Mouse (Mus musculus) myocyte (in vitro differentiated cells): ENCODE measurements around the gene Slc1a1. TPM values are rescaled to one million over a fixed set of nuclear protein-coding genes. Genes with fewer than 3 reads are reported as not detected.

Source experiments
- H3K27me3 ChIP-seq: one replicate; pipeline ENCODE4 v1.6.1; 2011; ENCODE audit not compliant: control insufficient read depth, insufficient read depth, insufficient read length
- H3K36me3 ChIP-seq: one replicate; pipeline ENCODE4 v1.6.1; 2011; ENCODE audit not compliant: control insufficient read depth, insufficient read depth
- H3K4me2 ChIP-seq: one replicate; pipeline ENCODE4 v1.6.1; 2011; ENCODE audit warnings: low read depth, control low read depth
- H3K4me3 ChIP-seq: one replicate; pipeline ENCODE4 v1.5.1; 2011; ENCODE audit warnings: mild to moderate bottlenecking, control low read depth, moderate library complexity
- H3K79me2 ChIP-seq: one replicate; pipeline ENCODE4 v1.6.1; 2011; ENCODE audit not compliant: control insufficient read depth, insufficient read depth
- H3ac ChIP-seq: one replicate; pipeline ENCODE4 v1.6.1; 2011; ENCODE audit not compliant: control insufficient read depth, insufficient read length
- CEBPB ChIP-seq: IDR thresholded peaks from 2 replicates; pipeline ENCODE4 v1.6.1; 2011; ENCODE audit warnings: mild to moderate bottlenecking, moderate library complexity; ENCODE audit not compliant: poor library complexity, insufficient read depth, severe bottlenecking
- E2F4 ChIP-seq: IDR thresholded peaks from one replicate; pipeline ENCODE4 v1.6.1; 2011; ENCODE audit warnings: mild to moderate bottlenecking, control low read depth, moderate library complexity; ENCODE audit not compliant: insufficient read depth
- MAX ChIP-seq: IDR thresholded peaks from one replicate; pipeline ENCODE4 v1.6.1; 2011; ENCODE audit warnings: low read depth, mild to moderate bottlenecking, control low read depth
- MYOD1 ChIP-seq, 3 experiments: IDR thresholded peaks; one replicate each; pipeline ENCODE4 v1.6.1; 2011; ENCODE audit warnings: control low read depth in 2 of 3, low read depth in 2 of 3, mild to moderate bottlenecking in 2 of 3, moderate library complexity in 1 of 3; ENCODE audit not compliant: insufficient read length in 2 of 3, control insufficient read depth in 1 of 3
- MYOG ChIP-seq, 3 experiments: IDR thresholded peaks; one replicate each; pipeline ENCODE4 v1.6.1; 2011; ENCODE audit warnings: control low read depth in 2 of 3, low read depth in 2 of 3, mild to moderate bottlenecking in 2 of 3; ENCODE audit not compliant: insufficient read length in 2 of 3, control insufficient read depth in 1 of 3, insufficient read depth in 1 of 3
- POLR2A ChIP-seq: IDR thresholded peaks from one replicate; pipeline ENCODE4 v1.6.1; 2011; ENCODE audit warnings: low read depth, mild to moderate bottlenecking, control low read depth, moderate library complexity; ENCODE audit not compliant: insufficient read length
- POLR2AphosphoS2 ChIP-seq: IDR thresholded peaks from one replicate; pipeline ENCODE4 v1.6.1; 2011; ENCODE audit warnings: low read depth, control low read depth; ENCODE audit not compliant: insufficient read length
- REST ChIP-seq: IDR thresholded peaks from one replicate; pipeline ENCODE4 v1.6.1; 2011; ENCODE audit warnings: mild to moderate bottlenecking, control low read depth, moderate library complexity; ENCODE audit not compliant: insufficient read depth, insufficient read length
- SRF ChIP-seq: IDR thresholded peaks from one replicate; pipeline ENCODE4 v1.6.1; 2011; ENCODE audit warnings: low read depth; ENCODE audit not compliant: control insufficient read depth, insufficient read length
- TCF12 ChIP-seq: IDR thresholded peaks from one replicate; pipeline ENCODE4 v1.6.1; 2011; ENCODE audit warnings: mild to moderate bottlenecking, control low read depth; ENCODE audit not compliant: poor library complexity, insufficient read depth, severe bottlenecking
- TCF3 ChIP-seq: IDR thresholded peaks from one replicate; pipeline ENCODE4 v1.6.1; 2011; ENCODE audit warnings: low read depth, control low read depth; ENCODE audit not compliant: insufficient read length
- USF1 ChIP-seq: IDR thresholded peaks from one replicate; pipeline ENCODE4 v1.6.1; 2011; ENCODE audit warnings: low read depth, mild to moderate bottlenecking, control low read depth, moderate library complexity
- polyA plus RNA-seq: library from polyadenylated mRNA; unstranded; fragments of >200 nt; fragmentation: generic; extraction: Trizol; gene quantifications from one replicate; pipeline ENCODE4 v1.2.1, GENCODE M21; 2012; ENCODE audit warnings: missing spikeins

Gene Slc1a1
- polyA plus RNA-seq, 1 experiment: not detected

DNA sequence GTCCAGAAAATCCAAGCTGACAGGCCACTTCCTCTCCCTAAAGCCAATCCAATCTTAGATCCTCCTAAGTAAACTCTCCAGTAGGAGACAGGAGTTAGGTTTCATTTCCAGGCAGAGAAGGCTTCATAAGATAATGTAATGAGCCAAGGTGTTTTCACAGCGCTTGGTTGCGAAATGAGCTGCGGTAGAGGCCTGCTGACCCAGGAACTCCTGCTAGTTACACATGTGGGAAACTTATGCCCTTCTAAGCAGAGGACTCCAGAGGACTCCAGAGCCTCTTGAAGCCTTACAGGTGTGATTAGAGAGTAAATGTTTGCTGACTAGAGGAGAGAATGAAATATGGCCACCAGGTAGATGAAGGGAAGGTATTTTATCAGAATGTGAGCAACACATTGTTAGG is 15.7 kb downstream of the Slc1a1 start:
- H3K36me3 ChIP-seq: no peaks in the 10 kb centered on the region
- peaks cover 5% of the 10 kb centered on the region for H3K27me3 ChIP-seq
- H3K4me2 ChIP-seq: no peak overlapping the region
- no peak overlapping the region for H3ac ChIP-seq
- TF ChIP-seq E2F4 (no peak), MYOD1 (IDR thresholded peaks at IDR 0.05; ENCODE audit: control insufficient read depth in 1 of 3, insufficient read length in 2 of 3, low read depth in 2 of 3) (no peak), USF1 (no peak), CEBPB (no peak), TCF12 (no peak)
- no peak overlapping the region for H3K4me3 ChIP-seq
- no peaks in the 10 kb centered on the region for H3K79me2 ChIP-seq

DNA sequence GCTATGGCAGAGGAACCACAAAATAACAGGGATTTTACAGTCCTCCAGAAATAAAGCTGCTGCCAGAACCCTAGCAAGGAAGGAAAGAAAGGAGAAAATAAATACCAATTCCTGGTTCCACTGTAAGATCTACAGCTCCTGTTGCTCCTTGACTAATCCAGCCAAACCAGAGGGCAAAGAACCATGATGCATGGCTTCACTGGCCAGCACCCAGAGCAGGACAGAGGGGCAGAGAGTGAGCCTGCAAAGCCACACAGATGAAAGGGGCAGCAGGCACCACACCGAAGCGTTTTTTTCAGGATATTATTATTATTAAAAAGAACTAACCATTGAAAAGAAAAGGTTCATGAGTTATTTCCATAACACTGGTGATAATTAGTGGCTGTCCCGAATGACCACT is 17.2 kb downstream of the Slc1a1 start:
- TF ChIP-seq TCF12 (no peak), MYOG (IDR thresholded peaks at IDR 0.05; ENCODE audit: control insufficient read depth in 1 of 3, insufficient read depth in 1 of 3, insufficient read length in 2 of 3, low read depth in 2 of 3) (no peak), POLR2A (no peak)
- H3K4me2 ChIP-seq: no peak overlapping the region

GRCm38 (mm10) chr19:28854831-28855230 is 20.0 kb downstream of the Slc1a1 start:
- no peak overlapping the region for H3K4me3 ChIP-seq
- H3K36me3 ChIP-seq: no peaks in the 10 kb centered on the region
- H3K27me3 ChIP-seq: peaks cover 11% of the 10 kb centered on the region
- TF ChIP-seq MYOD1 (IDR thresholded peaks at IDR 0.05; ENCODE audit: control insufficient read depth in 1 of 3, insufficient read length in 2 of 3, low read depth in 2 of 3) (no peak), TCF3 (no peak), REST (no peak), MAX (no peak), TCF12 (no peak), POLR2A (no peak), MYOG (IDR thresholded peaks at IDR 0.05; ENCODE audit: control insufficient read depth in 1 of 3, insufficient read depth in 1 of 3, insufficient read length in 2 of 3, low read depth in 2 of 3) (no peak), POLR2AphosphoS2 (no peak), USF1 (no peak), SRF (no peak), CEBPB (no peak), E2F4 (no peak)
- H3K4me2 ChIP-seq: no peak overlapping the region
- no peaks in the 10 kb centered on the region for H3K79me2 ChIP-seq
- H3ac ChIP-seq: no peak overlapping the region

More for the DNA sequence above, 17.2 kb downstream of the Slc1a1 start:
- no peak overlapping the region for H3ac ChIP-seq
- no peak overlapping the region for H3K4me3 ChIP-seq
- peaks cover 5% of the 10 kb centered on the region for H3K27me3 ChIP-seq
- no peaks in the 10 kb centered on the region for H3K79me2 ChIP-seq
- no peaks in the 10 kb centered on the region for H3K36me3 ChIP-seq

GRCm38 (mm10) chr19:28860246-28860645 is 25.4 kb downstream of the Slc1a1 start:
- H3K4me2 ChIP-seq: no peak overlapping the region
- H3K27me3 ChIP-seq: peaks cover 7% of the 10 kb centered on the region
- H3ac ChIP-seq: no peak overlapping the region
- no peak for TF ChIP-seq POLR2AphosphoS2
- no peak for TF ChIP-seq USF1
- no peak for TF ChIP-seq MAX
- no peak for TF ChIP-seq TCF12
- TF ChIP-seq E2F4: no peak
- no peak for TF ChIP-seq POLR2A
- TF ChIP-seq REST: no peak
- TF ChIP-seq CEBPB: no peak
- no peak for TF ChIP-seq SRF
- H3K79me2 ChIP-seq: no peaks in the 10 kb centered on the region
- no peaks in the 10 kb centered on the region for H3K36me3 ChIP-seq
- no peak overlapping the region for H3K4me3 ChIP-seq

- Histone ChIP-seq H3K27me3 (peaks cover 7% of the 10 kb centered on the region), H3ac (no peak overlapping the region), H3K4me3 (no peak overlapping the region), H3K79me2 (no peaks in the 10 kb centered on the region), H3K4me2 (no peak overlapping the region), H3K36me3 (no peaks in the 10 kb centered on the region)
- no peak for TF ChIP-seq POLR2AphosphoS2
- TF ChIP-seq MYOD1 (IDR thresholded peaks at IDR 0.05; ENCODE audit: control insufficient read depth in 1 of 3, insufficient read length in 2 of 3, low read depth in 2 of 3): no peak
- no peak for TF ChIP-seq POLR2A
- TF ChIP-seq REST: no peak
- no peak for TF ChIP-seq TCF3
- TF ChIP-seq CEBPB: no peak
- no peak for TF ChIP-seq MAX
- no peak for TF ChIP-seq E2F4
- no peak for TF ChIP-seq MYOG (IDR thresholded peaks at IDR 0.05; ENCODE audit: control insufficient read depth in 1 of 3, insufficient read depth in 1 of 3, insufficient read length in 2 of 3, low read depth in 2 of 3)
- TF ChIP-seq TCF12: no peak
- no peak for TF ChIP-seq USF1
- no peak for TF ChIP-seq SRF
Measured at GRCm38 (mm10) chr19:28863626-28864025, 28.8 kb downstream of the Slc1a1 start.
